Mouse (Mus musculus): ENCODE measurements around the gene Kif1b. TPM values are rescaled to one million over a fixed set of nuclear protein-coding genes. Genes with fewer than 3 reads are reported as not detected.

The Kif1b gene
- total and polyA plus RNA-seq, 3 experiments = 41.6 to 186 (median 154) TPM

GRCm38 (mm10) chr4:149323730-149324129 is 16.2 kb upstream of the Kif1b start:
- no peak overlapping the region for H3K9ac ChIP-seq (ENCODE audit: low read depth, low read length)
- DNase-seq = peak; percentile 60 to 83
- intact Hi-C loops (cut with DNase I) = no loop called here
- TF ChIP-seq EP300 (IDR thresholded peaks at IDR 0.05; ENCODE audit: insufficient read depth, low read depth, low read length) (no peak), CTCF (IDR thresholded peaks at IDR 0.05) (no peak), POLR2A (IDR thresholded peaks at IDR 0.05; ENCODE audit: insufficient read depth, low read depth, low read length) (no peak)
- WGBS = 35% methylated on average over 16 of the region's 16 CpGs
- no peaks in the 10 kb centered on the region for H3K36me3 ChIP-seq (ENCODE audit: control insufficient read depth, insufficient read depth, low read length)
- no peak overlapping the region for H3K4me3 ChIP-seq
- peak overlapping the region; percentile 70 for H3K27ac ChIP-seq
- H3K79me2 ChIP-seq (replicated peaks; ENCODE audit: control insufficient read depth, insufficient read depth, low read length) = no peaks in the 10 kb centered on the region
- H3K4me1 ChIP-seq (ENCODE audit: control insufficient read depth, insufficient read depth, low read length) = peaks cover 8% of the 10 kb centered on the region
- H3K27me3 ChIP-seq (ENCODE audit: control insufficient read depth, insufficient read depth, low read length) = no peaks in the 10 kb centered on the region

GRCm38 (mm10) chr4:149322718-149323117 is 15.2 kb upstream of the Kif1b start:
- Histone ChIP-seq H3K79me2 (replicated peaks; ENCODE audit: control insufficient read depth, insufficient read depth, low read length) (no peaks in the 10 kb centered on the region), H3K9ac (ENCODE audit: low read depth, low read length) (no peak overlapping the region), H3K27me3 (ENCODE audit: control insufficient read depth, insufficient read depth, low read length) (no peaks in the 10 kb centered on the region), H3K27ac (peak overlapping the region; percentile 70), H3K36me3 (ENCODE audit: control insufficient read depth, insufficient read depth, low read length) (no peaks in the 10 kb centered on the region), H3K4me1 (ENCODE audit: control insufficient read depth, insufficient read depth, low read length) (peaks cover 8% of the 10 kb centered on the region), H3K4me3 (no peak overlapping the region)
- intact Hi-C loops (cut with DNase I) = no loop called here
- TF ChIP-seq EP300 (IDR thresholded peaks at IDR 0.05; ENCODE audit: insufficient read depth, low read depth, low read length) (no peak), CTCF (IDR thresholded peaks at IDR 0.05) (no peak), POLR2A (IDR thresholded peaks at IDR 0.05; ENCODE audit: insufficient read depth, low read depth, low read length) (no peak)
- no peak for DNase-seq
- 63% methylated on average over 6 of the region's 6 CpGs for WGBS

DNA sequence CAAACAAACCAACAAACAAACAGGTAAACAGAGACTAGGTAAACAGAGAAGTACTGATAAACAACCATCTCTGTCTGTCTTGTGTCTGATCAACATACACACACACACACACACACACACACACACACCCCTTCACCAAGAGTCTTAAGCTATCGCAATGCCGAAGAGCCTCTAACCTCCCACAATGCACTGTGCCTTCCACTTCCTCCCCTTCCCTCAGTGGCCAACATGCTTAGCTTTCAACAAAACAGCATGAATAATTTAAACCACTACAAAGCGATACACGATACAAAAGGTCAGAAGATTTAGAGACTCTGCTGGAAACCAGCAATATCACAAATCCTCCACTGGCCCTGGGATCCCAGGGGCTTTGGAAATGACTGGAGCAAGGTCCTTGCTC is 14.8 kb upstream of the Kif1b start:
- intact Hi-C loops (cut with DNase I) = no loop called here
- Histone ChIP-seq H3K27ac (no peak overlapping the region), H3K79me2 (replicated peaks; ENCODE audit: control insufficient read depth, insufficient read depth, low read length) (no peaks in the 10 kb centered on the region), H3K4me1 (ENCODE audit: control insufficient read depth, insufficient read depth, low read length) (peaks cover 8% of the 10 kb centered on the region), H3K4me3 (no peak overlapping the region), H3K36me3 (ENCODE audit: control insufficient read depth, insufficient read depth, low read length) (no peaks in the 10 kb centered on the region), H3K27me3 (ENCODE audit: control insufficient read depth, insufficient read depth, low read length) (no peaks in the 10 kb centered on the region), H3K9ac (ENCODE audit: low read depth, low read length) (no peak overlapping the region)
- 81% methylated on average over 4 of the region's 4 CpGs for WGBS
- TF ChIP-seq CTCF (IDR thresholded peaks at IDR 0.05) (no peak), EP300 (IDR thresholded peaks at IDR 0.05; ENCODE audit: insufficient read depth, low read depth, low read length) (no peak), POLR2A (IDR thresholded peaks at IDR 0.05; ENCODE audit: insufficient read depth, low read depth, low read length) (no peak)
- DNase-seq = no peak

- no peak for DNase-seq
- no peaks in the 10 kb centered on the region for H3K36me3 ChIP-seq (ENCODE audit: control insufficient read depth, insufficient read depth, low read length)
- TF ChIP-seq POLR2A (IDR thresholded peaks at IDR 0.05; ENCODE audit: insufficient read depth, low read depth, low read length) (no peak), CTCF (IDR thresholded peaks at IDR 0.05) (no peak)
- no peak overlapping the region for H3K27ac ChIP-seq
- H3K4me1 ChIP-seq (ENCODE audit: control insufficient read depth, insufficient read depth, low read length) = peaks cover 6% of the 10 kb centered on the region; the same call in 1 of the 2 replicates
- intact Hi-C loops (cut with DNase I) = no loop called here
- WGBS = 40% methylated on average over 9 of the region's 9 CpGs
- H3K27me3 ChIP-seq (ENCODE audit: control insufficient read depth, insufficient read depth, low read length) = no peaks in the 10 kb centered on the region
- H3K79me2 ChIP-seq (replicated peaks; ENCODE audit: control insufficient read depth, insufficient read depth, low read length) = no peaks in the 10 kb centered on the region
- no peak overlapping the region for H3K9ac ChIP-seq (ENCODE audit: low read depth, low read length)
- H3K4me3 ChIP-seq = no peak overlapping the region
These were observed 11.6 kb upstream of the Kif1b start for GRCm38 (mm10) chr4:149319088-149319487.

DNA sequence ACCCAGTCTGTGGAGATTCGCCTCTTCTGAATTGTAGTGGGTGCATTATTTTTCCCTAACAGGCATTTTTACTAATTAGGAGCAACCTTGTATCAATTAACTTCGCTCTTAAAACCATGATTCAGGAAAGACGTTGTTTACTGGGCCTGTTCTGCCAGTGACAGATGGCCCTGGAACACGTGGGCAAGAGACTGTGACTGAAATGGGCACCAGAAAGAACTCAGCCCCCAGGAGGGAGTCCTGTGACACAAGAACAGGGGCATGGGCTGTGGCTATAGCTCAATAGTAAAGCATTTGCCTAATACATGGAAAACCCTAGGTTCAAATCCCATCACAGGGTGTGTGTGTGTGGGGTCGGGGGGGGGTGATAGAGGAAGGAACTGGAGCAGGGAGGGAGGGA is 9.9 kb upstream of the Kif1b start:
- H3K9ac ChIP-seq (ENCODE audit: low read depth, low read length) = no peak overlapping the region
- intact Hi-C loops (cut with DNase I) = no loop called here
- no peak overlapping the region for H3K27ac ChIP-seq
- H3K4me1 ChIP-seq (ENCODE audit: control insufficient read depth, insufficient read depth, low read length) = no peaks in the 10 kb centered on the region
- H3K27me3 ChIP-seq (ENCODE audit: control insufficient read depth, insufficient read depth, low read length) = no peaks in the 10 kb centered on the region
- no peaks in the 10 kb centered on the region for H3K36me3 ChIP-seq (ENCODE audit: control insufficient read depth, insufficient read depth, low read length)
- DNase-seq = no peak
- H3K79me2 ChIP-seq (replicated peaks; ENCODE audit: control insufficient read depth, insufficient read depth, low read length) = no peaks in the 10 kb centered on the region
- WGBS = 77% methylated on average over 5 of the region's 5 CpGs
- H3K4me3 ChIP-seq = no peak overlapping the region
- TF ChIP-seq EP300 (IDR thresholded peaks at IDR 0.05; ENCODE audit: insufficient read depth, low read depth, low read length) (no peak), POLR2A (IDR thresholded peaks at IDR 0.05; ENCODE audit: insufficient read depth, low read depth, low read length) (no peak), CTCF (IDR thresholded peaks at IDR 0.05) (no peak)

DNA sequence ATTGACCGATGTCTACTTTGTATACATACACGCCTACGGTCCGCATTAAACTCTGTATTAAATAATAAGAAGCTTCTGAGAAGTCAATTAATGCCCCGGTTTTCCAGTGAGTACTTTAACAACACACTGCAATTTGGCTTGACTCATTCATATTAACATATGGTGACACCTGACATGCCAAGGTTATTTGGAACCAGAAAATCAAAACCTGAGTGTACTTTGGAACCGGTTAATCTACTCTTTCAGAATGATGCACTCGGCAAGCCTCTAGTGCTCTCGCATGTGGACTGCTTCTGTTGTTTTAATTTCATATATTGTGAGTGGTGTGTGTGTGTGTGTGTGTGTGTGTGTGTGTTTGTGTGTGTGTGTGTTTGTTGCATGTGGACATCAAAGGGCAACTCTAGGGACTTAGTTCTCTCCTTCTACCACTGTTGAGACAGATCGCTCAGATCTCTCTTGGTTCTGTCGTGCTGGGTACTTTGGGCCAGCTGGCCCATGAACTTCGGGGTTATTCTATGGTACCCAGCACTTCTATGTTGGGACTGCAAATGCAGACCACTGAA is 6.9 kb upstream of the Kif1b start:
- no peak for DNase-seq
- H3K36me3 ChIP-seq (ENCODE audit: control insufficient read depth, insufficient read depth, low read length) = no peaks in the 10 kb centered on the region
- no peaks in the 10 kb centered on the region for H3K79me2 ChIP-seq (replicated peaks; ENCODE audit: control insufficient read depth, insufficient read depth, low read length)
- no peaks in the 10 kb centered on the region for H3K4me1 ChIP-seq (ENCODE audit: control insufficient read depth, insufficient read depth, low read length)
- intact Hi-C loops (cut with DNase I) = no loop called here
- no peak overlapping the region for H3K9ac ChIP-seq (ENCODE audit: low read depth, low read length)
- no peak overlapping the region for H3K27ac ChIP-seq
- no peak for TF ChIP-seq EP300 (IDR thresholded peaks at IDR 0.05; ENCODE audit: insufficient read depth, low read depth, low read length)
- no peak for TF ChIP-seq CTCF (IDR thresholded peaks at IDR 0.05)
- no peak for TF ChIP-seq POLR2A (IDR thresholded peaks at IDR 0.05; ENCODE audit: insufficient read depth, low read depth, low read length)
- H3K4me3 ChIP-seq = no peak overlapping the region
- H3K27me3 ChIP-seq (ENCODE audit: control insufficient read depth, insufficient read depth, low read length) = no peaks in the 10 kb centered on the region
- WGBS = 91% methylated on average over 11 of the region's 11 CpGs
